In genomic region chr2:71466861-71467450, GRCm38 (mm10) we compare ENCODE assay signal across 12 mouse cellular contexts. TPM values are rescaled to one million over a fixed set of nuclear protein-coding genes. Genes with fewer than 3 reads are reported as not detected.
DNase-seq lines count a peak whose midpoint lies in the region; ATAC-seq and TF ChIP-seq lines count a peak whose summit lies in the region.
"Had no signal": no experiment of that assay in that cellular context is flagged by ENCODE, and none has a peak within 500 bp of the region (broad histone marks: within the 10 kb centered on the region; RNA-seq: fewer than 3 reads in every experiment).

No protein-coding gene starts in this region.

- peaks cover 6% of the 10 kb centered on the region; the same call in 1 of the 2 replicates for H3K36me3 ChIP-seq in liver, embryonic 13.5 days

- H3K9me3 ChIP-seq in liver, embryonic 13.5 days (replicated peaks), result no peaks in the 10 kb centered on the region

- H3K4me2 ChIP-seq in liver, embryonic 13.5 days, result no peak overlapping the region

- no peak for TF ChIP-seq CTCF in cerebellum, adult 2 months (IDR thresholded peaks at IDR 0.05; ENCODE audit: borderline replicate concordance, insufficient read depth, low read depth, low read length)

- H3K27me3 ChIP-seq in cerebellum, adult 2 months (ENCODE audit: control insufficient read depth, insufficient read depth, low read length), result no peaks in the 10 kb centered on the region
- H3K27me3 ChIP-seq in liver, embryonic 13.5 days, result no peaks in the 10 kb centered on the region

- ATAC-seq in liver, embryonic 13.5 days (ENCODE audit: low read depth), result no peak

- no peak for TF ChIP-seq POLR2A in cerebellum, adult 2 months (IDR thresholded peaks at IDR 0.05; ENCODE audit: borderline replicate concordance, insufficient read depth, low read length)

- H3K9ac ChIP-seq in liver, embryonic 13.5 days, result no peak overlapping the region

- 10% methylated on average over 11 of the region's 11 CpGs for WGBS in cerebellum, adult 2 months
- WGBS in liver, embryonic 13.5 days (ENCODE audit: insufficient replicate concordance), result 74% methylated on average over 11 of the region's 11 CpGs

- no peak overlapping the region for H3K4me3 ChIP-seq in cerebellum, adult 2 months (replicated peaks; ENCODE audit: insufficient read depth, low read depth, low read length)
- no peak overlapping the region for H3K4me3 ChIP-seq in liver, embryonic 13.5 days (replicated peaks)

- DNase-seq in adrenal gland, adult (ENCODE audit: inconsistent age in 2 of 2, low spot score in 1 of 2), result peak; percentile 26 to 76
- DNase-seq in adrenal gland, postnatal 25 days, result no peak
- peak; percentile 15 to 42 for DNase-seq in kidney, postnatal 25 days
- DNase-seq in kidney, postnatal 10 days, result no peak
- peak; percentile 71 to 76 for DNase-seq in cerebellum, adult 2 months
- DNase-seq in liver, embryonic 13.5 days, result no peak
- no peak for DNase-seq in frontal cortex, postnatal 25 days (ENCODE audit: low spot score in 2 of 2)
- no peak for DNase-seq in thymus, postnatal 10 days (ENCODE audit: low spot score in 2 of 2)
- DNase-seq: heart, adult 18-20 months; lung, adult 2 months; thymus, adult 2 months had no signal

- peaks cover 16% of the 10 kb centered on the region for H3K4me1 ChIP-seq in cerebellum, adult 2 months (ENCODE audit: control insufficient read depth, insufficient read depth, low read length)
- H3K4me1 ChIP-seq in liver, embryonic 13.5 days (replicated peaks), result peaks cover 68% of the 10 kb centered on the region

- no peak overlapping the region for H3K27ac ChIP-seq in cerebellum, adult 2 months (ENCODE audit: insufficient read depth, low read length)
- peak overlapping the region; percentile 54 for H3K27ac ChIP-seq in liver, embryonic 13.5 days
- H3K27ac ChIP-seq: kidney, postnatal 0 days had no signal

RNA-seq across cellular contexts. Expression of gene Metap1d, which starts 13.9 kb away (rescaled TPM):
- total RNA-seq in adrenal gland, postnatal 25 days (2021), result 32.4 and 34.2 TPM in 2 replicates
- polyA plus RNA-seq in cerebellum, adult 2 months (2012; rRNA removed), result 56.1 and 58.4 TPM in 2 replicates
- polyA plus RNA-seq in liver, embryonic 13.5 days (2015; fragmentation: Nextera tagmentation; extraction: Ambion mirVana), result 23.2 and 24.9 TPM in 2 replicates

Comparison
In these comparisons a context has a peak if more than half of its experiments do, and no peak if none do; other contexts are left out.
1. DNase-seq: peak in adrenal gland, adult (2 of 2), kidney, postnatal 25 days (2 of 2) and cerebellum, adult 2 months (2 of 2); none in adrenal gland, postnatal 25 days (single experiment), kidney, postnatal 10 days (single experiment), liver, embryonic 13.5 days (single experiment), frontal cortex, postnatal 25 days (0 of 2) and thymus, postnatal 10 days (0 of 2).